Mouse (Mus musculus): ENCODE measurements around the gene Hist1h3h.
"Not testable (repeated sequence)": the region's sequence is repeated elsewhere in the genome, so short reads cannot be mapped to it uniquely, and the experiment has no call there.

Gene Hist1h3h

DNA sequence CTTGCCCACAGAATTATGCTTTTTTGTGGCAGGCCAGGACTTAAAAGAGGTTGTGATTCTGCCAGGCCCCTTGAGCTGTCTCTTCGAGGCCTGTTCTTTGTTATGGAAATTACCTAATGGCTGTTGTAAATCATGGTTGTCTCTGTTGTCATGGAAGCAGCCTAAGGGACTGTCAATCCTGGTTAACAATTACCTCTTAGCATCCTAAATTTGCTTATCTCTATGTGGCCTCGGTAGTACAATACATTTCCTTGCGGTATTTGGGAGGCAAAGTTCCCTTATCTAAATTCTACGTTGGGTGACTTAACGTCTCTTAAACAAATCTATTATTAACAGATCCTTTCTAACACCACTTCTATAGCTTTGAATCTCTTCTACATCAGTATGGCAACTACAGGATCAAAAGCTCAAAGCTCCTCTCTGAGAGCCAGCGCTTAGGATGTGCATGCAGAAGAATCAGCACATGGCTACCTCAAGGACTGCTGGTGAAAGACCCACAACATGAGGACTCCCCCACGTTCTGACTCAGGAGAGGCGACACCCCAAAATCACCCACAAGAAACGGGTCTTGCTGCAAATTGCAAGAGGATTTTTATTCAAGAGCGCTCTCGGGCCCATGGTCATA, 10.6 kb downstream of the Hist1h3h start:
- no peak for DNase-seq (ENCODE audit: low read depth, low spot score)

DNA sequence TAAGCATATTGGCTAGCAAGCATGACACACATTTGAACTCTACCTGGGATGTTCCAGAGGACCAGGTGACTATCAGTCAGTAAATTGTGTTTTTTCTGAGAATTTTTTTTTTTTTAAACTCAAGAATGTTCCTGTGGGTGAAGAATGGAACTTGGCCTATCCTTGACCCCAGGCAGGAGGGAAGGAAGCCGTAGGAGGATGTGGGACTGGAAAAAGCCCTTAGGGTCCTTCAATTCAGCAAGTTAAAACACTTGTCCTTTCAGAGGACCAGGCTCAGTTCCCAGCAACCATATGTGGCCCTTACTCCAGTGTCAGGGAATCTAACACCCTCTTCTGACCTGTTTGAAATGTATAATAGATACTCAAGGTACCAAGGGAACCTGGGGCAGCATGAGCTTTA, 12.1 kb downstream of the Hist1h3h start:
- no peak for DNase-seq (ENCODE audit: low read depth, low spot score)

DNA sequence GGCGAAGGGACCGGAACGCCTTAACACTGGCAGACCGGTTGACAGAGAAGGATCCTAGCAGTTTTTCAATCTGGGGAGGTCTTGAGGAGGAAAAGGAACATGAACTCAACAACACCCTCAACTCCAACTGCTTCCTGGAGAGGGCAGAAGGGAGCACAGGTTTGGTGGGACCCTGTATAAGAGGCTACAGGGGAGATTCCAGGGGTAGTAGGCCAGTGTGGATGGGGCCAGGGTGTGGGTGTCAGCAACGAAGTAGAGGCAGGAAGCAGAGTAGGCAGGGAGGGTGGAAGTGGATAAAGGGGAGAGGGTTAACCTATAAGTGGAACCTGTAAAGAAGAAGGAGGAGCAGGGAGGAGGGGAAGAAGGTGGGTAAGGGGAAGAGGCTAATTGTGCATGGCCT, 16.0 kb downstream of the Hist1h3h start:
- DNase-seq (ENCODE audit: low read depth, low spot score), result peak; percentile 43

DNA sequence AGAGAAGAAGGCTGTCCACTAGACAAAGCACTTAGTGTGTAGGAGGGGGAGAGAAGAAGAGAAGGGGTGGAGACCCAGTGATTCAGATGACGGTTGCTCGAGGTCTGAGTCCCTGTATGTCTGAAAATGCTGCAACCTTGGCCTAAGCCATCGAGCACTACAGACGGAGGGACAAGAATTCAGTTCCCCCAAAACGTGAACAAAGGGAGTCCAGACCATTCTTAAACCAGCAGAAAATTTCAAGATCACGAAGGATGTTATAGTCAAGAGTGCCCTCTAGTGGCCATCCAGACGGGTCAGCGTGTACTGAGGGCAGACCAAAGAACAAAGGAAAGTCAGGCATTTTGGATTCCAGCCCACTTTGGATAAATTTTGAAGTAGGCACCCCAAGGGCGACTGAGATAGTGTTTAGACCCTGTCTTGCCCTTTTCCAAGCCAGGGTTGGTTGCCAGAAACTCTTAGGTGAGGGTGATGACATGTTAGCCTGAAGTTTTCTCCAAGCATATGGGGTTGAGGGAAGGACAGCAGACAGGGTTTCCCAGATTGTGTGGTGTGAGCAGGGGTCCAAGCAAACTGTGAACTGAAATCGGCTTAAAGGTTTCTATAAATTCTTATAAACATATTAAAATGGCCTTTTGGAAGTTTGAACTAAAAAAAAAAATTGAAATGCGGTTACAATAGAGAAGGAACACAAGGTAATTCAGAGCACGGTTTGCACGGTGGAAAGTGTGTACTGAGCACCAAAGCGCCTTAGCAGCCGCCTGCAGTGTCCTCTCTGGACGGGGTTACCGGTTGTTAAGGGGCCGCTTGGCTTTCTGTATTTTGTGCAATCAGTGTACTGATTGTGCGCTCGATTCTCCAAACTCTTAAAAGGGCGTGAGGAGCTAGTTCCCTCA, 16.8 kb downstream of the Hist1h3h start:
- DNase-seq (ENCODE audit: low read depth, low spot score), result peak; percentile 96

DNA sequence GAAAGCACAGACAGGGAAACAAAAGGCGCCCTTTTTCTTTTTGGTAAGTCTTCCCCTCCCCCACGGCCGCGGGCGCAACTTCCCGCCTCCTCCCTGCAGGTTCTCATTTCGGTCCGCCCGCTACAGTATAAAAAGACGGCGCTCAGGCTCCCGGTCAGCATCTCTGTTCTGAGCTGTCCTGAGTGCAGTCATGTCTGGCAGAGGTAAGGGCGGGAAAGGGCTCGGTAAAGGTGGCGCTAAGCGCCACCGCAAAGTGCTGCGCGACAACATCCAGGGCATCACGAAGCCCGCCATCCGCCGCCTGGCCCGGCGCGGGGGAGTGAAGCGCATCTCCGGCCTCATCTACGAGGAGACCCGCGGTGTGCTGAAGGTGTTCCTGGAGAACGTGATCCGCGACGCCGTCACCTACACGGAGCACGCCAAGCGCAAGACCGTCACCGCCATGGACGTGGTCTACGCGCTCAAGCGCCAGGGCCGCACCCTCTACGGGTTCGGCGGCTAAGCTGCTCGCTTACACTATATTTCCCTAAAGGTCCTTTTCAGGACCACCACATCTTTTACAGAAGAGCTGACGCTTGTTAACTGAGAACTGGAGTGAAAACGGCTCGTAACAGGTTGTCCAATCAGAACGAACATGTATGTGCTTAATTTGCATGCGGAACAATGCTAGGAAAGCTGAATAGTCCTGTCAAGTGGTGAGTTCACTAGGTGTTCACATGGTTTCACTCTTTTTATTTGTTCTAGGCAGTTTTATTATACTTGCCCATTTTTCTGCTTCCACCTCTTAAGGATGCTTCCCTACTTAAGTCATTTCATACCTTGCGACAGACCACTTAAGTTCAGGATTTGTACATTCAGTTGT, 17.7 kb downstream of the Hist1h3h start, which contains the start of gene Hist1h4j:
Gene Hist1h4j, plus strand, starts transcription at position 159 of the 862 bp plus-strand sequence.
- peak; percentile 92 for DNase-seq (ENCODE audit: low read depth, low spot score)

DNA sequence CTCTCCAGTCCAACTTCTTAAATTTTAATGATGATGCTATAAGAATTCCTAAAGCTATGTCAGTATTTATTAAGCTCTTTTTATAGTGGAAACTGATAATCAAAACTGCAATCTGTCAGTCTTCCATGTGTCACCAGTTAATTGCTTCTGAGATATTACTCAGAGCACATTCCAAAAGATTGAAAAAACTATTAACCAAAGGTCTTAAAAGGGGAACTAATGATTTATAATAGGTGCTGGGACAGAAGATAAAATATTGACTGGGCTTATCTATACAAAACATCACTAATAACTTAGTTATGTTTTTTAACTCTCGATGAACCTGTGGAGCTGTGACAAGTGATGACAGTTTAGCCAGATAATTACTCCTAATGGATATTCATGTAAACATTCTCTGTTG, 27.5 kb downstream of the Hist1h3h start:
- no peak for DNase-seq (ENCODE audit: low read depth, low spot score)

DNA sequence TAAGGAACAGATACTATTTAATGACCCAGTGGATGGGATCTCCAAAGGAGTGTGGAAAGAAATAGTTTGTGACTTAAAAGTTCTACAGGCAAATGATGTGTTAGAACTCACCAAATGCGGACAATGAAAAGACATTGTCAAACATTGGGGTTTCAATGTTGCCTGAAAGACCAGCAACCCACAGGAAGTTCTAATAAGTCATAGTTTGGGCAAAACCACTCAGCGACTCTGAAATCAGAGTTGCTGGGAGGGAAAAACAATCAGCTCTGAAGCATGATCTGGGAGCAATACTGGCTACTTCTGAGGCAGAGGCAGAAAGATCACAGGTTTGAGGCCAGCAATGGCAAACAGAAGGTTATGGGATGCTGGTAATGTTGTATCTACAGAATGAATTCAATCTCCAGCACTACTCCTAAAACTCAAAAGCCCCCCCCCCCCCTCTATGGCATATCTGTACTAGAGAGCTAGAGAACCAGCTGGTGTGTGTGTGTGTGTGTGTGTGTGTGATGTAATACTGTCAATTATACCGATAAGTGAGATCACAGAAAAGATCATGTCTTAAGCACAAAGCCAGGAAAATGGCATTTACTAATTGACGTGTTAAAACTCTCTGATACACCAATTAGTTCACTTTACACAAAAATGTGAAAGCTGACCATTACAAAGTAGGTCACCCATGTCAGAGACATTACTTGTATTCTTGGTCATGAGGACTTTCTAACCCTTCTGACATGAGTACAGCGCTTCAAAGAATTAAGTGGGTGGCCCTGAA, 32.1 kb downstream of the Hist1h3h start:
- peak; percentile 62 for DNase-seq (ENCODE audit: low read depth, low spot score)

DNA sequence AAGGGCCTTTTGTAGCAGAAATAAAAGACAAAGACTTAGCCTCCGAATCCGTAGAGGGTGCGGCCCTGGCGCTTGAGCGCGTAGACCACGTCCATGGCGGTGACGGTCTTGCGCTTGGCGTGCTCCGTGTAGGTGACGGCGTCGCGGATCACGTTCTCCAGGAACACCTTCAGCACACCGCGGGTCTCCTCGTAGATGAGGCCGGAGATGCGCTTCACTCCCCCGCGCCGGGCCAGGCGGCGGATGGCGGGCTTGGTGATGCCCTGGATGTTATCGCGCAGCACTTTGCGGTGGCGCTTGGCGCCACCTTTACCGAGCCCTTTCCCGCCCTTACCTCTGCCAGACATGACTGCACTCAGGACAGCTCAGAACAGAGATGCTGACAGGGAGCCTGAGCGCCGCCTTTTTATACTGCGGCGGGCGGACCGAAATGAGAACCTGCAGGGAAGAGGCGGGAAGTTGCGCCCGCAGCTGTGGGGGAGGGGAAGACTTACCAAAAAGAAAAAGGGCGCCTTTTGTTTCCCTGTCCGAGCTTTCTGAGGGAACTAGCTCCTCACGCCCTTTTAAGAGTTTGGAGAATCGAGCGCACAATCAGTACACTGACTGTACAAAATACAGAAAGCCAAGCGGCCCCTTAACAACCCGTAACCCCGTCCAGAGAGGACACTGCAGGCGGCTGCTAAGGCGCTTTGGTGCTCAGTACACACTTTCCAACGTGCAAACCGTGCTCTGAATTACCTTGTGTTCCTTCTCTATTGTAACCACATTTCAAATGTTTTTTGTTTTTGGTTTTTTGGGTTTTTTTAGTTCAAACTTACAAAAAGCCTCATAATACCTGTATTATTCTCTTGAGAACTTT, 32.9 kb downstream of the Hist1h3h start, which contains the start of gene Hist1h4k:
Gene Hist1h4k, minus strand, starts transcription at position 347 of the 859 bp plus-strand sequence.
- peak; percentile 93 for DNase-seq (ENCODE audit: low read depth, low spot score)

DNA sequence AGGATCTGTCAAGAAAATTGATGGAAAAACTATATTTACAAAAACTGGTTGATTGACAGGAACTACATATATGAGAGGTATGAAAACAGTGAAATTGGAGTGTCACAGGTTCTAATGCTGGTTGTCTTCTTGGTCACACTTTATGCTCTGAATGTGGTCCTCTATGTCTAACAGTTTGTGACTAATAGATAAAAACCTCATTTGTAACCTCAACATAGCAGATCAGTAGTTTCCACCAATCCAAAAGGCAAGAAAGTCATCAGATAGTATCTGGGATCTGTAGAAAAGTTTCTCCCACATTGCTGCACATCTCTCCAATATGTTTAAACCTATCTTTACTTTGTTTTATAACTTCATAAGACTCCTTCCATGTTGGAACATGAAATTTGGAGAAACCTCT, 34.0 kb downstream of the Hist1h3h start:
- DNase-seq (ENCODE audit: low read depth, low spot score), result no peak

DNA sequence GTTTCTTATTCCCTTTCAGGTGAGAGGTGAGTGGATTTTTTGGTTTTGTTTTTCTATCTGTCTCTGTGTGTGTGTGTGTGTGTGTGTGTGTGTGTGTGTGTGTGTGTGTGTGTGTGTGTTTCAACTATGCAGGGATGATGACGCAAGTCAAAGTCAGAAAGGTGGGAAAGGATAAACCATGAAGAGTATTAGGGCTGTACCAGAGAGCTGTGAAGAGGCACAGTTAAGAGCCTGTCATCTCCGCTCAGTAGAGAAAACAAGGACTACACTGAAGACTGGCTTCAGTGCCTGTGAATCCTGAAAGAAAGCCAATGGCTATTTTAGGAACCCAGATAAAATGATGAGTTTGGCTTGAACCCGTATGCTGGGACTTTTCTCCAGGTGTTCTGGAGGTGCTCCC, 34.4 kb downstream of the Hist1h3h start:
- no peak for DNase-seq (ENCODE audit: low read depth, low spot score)

DNA sequence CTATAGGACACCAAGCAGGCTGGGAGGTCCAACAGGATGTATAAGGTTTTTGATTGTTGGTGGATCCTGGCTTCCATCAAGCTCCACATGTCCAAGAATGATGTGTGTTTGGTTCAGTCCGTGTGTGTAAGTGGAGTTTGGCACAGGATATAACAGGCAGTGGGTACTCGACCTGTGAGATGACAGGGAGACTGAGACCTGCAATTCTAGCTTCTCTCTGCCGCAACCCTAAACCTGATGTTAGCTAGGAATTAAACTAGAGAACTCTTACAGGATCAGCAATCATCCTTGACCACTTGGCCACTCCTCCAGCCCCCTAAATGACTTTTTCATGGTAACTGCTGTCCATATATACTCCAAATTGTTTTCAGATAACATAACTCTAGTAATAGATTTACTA, 34.9 kb downstream of the Hist1h3h start:
- DNase-seq (ENCODE audit: low read depth, low spot score), result no peak

DNA sequence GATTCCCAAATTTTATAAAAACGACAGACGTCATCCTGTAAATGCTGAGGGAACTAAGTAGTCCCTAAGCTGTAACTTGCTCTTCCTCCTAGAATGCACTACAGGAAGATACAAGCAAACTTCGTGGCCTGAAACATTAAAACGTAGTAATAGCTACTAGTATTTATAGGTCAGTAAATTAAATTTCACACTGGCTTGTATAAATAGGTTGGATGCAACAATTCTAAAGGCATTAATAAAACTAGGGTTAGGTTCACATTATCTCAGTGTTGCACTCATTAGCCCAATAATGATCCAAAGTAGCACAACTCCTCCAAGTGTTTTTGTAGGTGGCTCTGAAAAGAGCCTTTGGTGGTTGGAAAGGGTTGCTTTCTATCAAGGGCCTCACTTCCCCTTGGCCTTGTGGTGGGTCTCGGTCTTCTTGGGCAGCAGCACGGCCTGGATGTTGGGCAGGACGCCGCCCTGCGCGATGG, 35.6 kb downstream of the Hist1h3h start:
- peak; percentile 52 for DNase-seq (ENCODE audit: low read depth, low spot score)

DNA sequence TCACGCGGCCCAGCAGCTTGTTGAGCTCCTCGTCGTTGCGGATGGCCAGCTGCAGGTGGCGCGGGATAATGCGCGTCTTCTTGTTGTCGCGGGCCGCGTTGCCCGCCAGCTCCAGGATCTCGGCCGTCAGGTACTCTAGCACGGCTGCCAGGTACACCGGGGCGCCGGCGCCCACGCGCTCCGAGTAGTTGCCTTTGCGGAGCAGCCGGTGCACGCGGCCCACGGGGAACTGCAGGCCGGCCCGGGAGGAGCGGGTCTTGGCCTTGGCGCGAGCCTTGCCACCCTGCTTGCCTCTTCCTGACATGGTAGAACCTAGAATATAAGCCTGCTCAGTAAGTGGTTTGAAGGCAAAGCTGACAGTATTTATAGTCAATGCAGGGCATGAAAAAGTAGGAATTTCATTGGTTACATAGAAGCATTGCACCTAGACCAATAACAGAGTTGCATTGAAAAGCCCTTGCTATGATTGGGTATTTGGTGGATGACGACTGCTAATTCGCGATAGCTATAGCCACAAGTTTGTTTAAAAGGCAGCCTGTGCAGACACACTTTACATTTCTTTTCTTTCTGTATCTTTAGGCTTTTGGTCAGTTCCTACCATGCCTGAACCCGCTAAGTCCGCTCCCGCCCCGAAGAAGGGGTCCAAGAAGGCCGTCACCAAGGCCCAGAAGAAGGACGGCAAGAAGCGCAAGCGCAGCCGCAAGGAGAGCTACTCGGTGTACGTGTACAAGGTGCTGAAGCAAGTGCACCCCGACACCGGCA, 36.2 kb downstream of the Hist1h3h start, which contains the start of the genes Hist1h2ak and Hist1h2bn:
Gene Hist1h2ak, minus strand, starts transcription at position 304 of the 762 bp plus-strand sequence.
Gene Hist1h2bn, plus strand, starts transcription at position 600 of the 762 bp plus-strand sequence.
- DNase-seq (ENCODE audit: low read depth, low spot score), result peak; percentile 96

DNA sequence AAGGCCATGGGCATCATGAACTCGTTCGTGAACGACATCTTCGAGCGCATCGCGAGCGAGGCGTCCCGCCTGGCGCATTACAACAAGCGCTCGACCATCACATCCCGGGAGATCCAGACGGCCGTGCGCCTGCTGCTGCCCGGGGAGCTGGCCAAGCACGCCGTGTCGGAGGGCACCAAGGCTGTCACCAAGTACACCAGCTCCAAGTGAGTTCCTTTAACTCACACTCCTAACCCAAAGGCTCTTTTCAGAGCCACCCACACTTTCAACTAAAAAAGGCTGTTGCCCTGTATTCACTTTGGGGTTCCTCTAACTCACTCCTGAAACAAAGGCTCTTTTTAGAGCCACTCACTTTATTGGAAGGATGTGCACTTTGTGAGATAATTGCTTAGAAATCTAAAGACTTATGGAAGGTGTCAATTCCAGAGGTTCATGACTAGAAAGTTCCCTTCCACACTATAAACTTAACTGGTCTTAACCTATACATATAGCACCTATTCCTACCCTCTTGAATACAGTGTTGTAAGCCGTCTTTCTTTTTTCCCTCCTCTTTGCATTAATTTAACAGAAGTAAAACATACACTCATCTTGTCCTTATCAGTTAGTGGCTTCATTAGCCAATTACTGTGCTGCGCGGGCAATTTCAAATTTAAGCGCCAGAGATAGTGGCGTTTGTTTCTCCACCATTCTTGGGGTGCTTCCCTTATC, 37.0 kb downstream of the Hist1h3h start:
- DNase-seq (ENCODE audit: low read depth, low spot score), result not testable (repeated sequence)

DNA sequence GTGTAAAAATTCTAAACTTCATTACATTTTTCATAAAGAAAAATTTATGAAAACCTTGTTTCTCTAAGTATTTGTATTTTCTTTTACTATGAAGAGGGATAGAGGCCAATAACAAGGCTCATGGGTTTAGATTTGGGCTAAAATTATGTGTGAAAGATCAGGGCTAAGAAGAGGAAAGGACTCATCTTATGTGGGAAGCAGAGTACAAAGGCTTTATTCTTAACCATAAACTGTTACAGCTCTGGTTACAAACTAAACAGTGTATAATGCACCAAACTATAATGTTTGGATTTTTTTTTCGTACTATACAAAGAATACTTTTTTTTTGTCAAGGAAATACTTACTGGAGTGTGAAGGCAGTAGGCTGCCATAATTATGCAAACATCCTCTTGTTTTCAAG, 38.2 kb downstream of the Hist1h3h start:
- no peak for DNase-seq (ENCODE audit: low read depth, low spot score)
